Mouse (Mus musculus) adrenal gland, postnatal 25 days (tissue): ENCODE results near the gene Dnah6. TPM values are rescaled to one million over a fixed set of nuclear protein-coding genes. Genes with fewer than 3 reads are reported as not detected.

Experiments
- DNase-seq: peaks from one replicate; pipeline ENCODE4 v3.0.0; 2021; ENCODE audit warnings: mixed read lengths
- total RNA-seq: library from RNA; stranded (reverse); gene quantifications from 2 replicates; pipeline ENCODE4 v1.2.3, GENCODE M21; 2021

Dnah6 gene
- total RNA-seq, 1 experiment from 2014 or later, result 0.03 TPM

DNA sequence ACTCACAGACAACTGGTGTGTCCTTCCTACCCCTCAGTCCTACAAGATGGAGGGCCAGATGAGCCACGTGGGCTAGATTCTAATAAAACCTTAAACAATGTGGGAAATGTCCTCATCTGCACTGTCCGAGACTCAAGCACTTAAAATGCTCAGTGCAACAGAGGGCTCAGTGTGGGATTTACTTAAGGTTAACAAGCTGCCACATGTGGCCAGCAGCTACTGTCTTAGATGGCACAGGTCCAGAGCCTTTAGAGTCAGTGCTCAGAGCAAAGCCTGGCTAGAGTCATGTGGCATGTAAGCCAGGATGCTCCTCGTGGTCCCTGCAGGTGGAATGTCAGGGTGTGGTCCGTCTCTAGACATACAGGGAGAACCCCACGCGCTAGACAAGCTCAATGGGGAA is 194.6 kb downstream of the Dnah6 start:
- DNase-seq, result no peak

- DNase-seq, result no peak
These were observed 201.4 kb downstream of the Dnah6 start for GRCm38 (mm10) chr6:73020061-73020460.

DNA sequence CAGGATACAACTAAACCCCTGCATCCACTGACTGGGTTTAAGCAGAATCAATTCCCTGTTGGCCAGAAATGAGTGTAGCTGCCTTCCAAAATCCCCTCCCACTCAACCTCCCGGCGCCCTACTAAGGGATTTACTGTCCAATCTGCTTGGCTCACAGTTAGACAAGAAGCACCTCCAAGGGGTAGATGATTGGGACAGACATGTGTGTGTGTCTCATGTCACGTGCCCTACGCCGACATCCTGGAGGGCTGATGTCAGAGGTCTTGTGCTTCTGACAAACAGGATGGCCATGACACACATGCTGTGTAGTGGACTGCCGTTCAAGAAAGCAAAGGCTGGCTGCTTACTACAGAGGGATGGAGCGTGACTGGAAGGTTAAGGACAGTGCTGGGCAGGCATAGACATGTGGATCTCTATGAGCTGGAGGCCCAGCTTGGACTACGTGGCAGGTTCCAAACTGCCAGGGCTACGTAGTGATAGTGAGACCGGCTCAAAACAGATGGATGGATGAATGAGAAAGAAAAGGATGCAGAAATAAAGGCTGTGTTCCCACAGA is 202.6 kb downstream of the Dnah6 start:
- no peak for DNase-seq

- DNase-seq, result peak; percentile 12
These were observed 206.9 kb downstream of the Dnah6 start for GRCm38 (mm10) chr6:73014317-73015160.

DNA sequence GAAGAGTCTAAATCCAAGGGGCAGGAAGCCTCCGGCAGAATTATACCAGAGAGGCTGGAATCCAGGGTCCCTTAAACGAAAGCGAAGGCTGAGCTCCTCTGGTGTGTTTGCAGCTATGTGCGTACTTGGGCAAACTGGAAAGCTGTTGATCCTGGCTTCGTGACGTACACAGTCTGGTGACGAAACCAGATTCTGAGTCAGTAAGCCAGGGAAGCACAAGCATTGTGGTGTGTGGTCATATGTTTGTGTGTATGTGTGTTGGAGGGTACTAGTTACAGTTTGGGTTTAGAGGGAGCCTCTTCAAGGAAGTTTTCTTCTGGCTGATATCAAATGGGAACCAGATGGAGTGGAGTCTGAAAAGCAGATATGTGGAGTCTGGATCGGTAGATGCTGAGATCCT is 208.5 kb downstream of the Dnah6 start:
- DNase-seq, result no peak

DNA sequence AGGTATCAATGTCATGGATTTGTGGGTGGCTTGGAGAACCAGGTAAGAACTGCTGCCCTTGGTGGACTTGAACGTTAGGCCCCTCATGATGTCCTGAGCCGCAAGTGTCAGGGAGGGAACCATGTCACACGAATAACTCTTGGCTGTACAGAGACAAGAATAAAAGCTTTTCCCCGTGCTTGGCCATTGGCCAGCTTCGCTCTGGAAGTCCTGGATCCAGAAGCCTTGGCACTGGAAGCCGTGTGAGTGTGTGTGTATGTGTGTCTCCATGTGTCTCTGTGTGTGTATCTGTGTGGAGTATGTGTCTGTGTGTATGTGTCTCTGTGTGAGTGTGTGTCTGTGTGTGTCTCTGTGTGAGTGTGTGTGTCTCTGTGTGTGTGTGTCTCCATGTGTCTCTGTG is 209.6 kb downstream of the Dnah6 start:
- DNase-seq, result peak; percentile 38

- DNase-seq, result peak; percentile 67
These were observed 211.4 kb downstream of the Dnah6 start for GRCm38 (mm10) chr6:73010073-73010472.

GRCm38 (mm10) chr6:73003601-73004000 is 217.8 kb downstream of the Dnah6 start:
- no peak for DNase-seq

GRCm38 (mm10) chr6:73002391-73002790 is 219.1 kb downstream of the Dnah6 start:
- no peak for DNase-seq

GRCm38 (mm10) chr6:72998809-72999208 is 222.6 kb downstream of the Dnah6 start:
- DNase-seq, result no peak

GRCm38 (mm10) chr6:72993688-72994082 is 227.8 kb downstream of the Dnah6 start:
- no peak for DNase-seq

GRCm38 (mm10) chr6:72993054-72993687 is 228.3 kb downstream of the Dnah6 start:
- DNase-seq, result no peak

- DNase-seq, result no peak
These were observed 231.2 kb downstream of the Dnah6 start for GRCm38 (mm10) chr6:72990206-72990605.

DNA sequence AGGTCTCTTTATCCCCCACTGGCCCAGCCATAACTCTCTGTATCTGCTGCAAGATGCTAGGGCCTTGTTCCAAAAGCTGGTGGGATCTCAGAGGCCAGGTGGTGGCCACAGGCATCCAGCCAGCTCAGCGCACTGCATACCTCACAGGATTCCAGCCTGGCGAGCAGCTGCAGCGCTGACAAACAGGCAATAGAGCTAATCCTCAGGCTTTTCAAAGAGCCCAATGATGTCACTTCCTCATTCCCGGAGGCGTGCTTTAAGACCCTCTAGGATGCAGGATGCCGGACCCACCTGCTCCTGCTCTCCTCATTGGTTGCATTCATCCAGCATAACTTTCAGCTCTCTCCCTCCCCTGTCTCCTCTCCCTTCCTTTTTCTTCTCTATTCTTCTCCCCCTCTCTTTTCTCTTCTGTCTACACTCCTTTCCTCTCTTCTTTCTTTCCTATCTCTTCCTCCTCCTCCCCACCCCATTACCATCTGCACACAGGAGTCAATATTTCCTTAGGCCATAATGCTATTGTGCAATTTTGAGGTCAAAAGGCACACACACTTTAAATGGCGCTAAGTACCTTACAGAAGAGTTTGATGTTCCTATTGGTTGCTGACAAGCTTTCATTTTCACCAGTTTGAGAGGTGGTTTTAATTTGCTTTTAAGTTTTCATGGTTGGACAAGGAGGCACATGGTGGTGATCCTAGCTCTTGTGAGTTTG is 232.3 kb downstream of the Dnah6 start:
- DNase-seq, result no peak

DNA sequence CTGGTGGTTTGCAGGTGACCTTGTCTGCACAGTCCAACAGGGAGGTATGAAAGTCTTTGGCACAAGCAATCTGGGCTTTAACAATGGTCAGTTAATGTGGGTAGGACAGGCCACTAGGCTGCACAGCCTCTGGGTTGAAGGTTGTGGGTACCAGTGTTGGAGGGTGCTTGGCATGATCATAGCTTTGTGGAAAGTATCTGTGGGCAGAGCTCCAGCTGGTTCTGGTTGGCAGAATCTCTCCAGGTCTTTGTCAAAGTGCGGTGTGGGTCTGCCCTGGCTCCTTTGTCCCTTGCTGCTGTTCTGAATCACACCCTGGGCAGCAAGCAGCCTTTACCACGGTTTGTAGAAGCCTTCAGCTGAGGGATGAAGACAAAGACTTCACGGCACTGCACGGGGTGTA is 238.9 kb downstream of the Dnah6 start:
- no peak for DNase-seq

- DNase-seq, result no peak
These were observed 239.6 kb downstream of the Dnah6 start for GRCm38 (mm10) chr6:72981851-72982250.

GRCm38 (mm10) chr6:72981124-72981651 is 240.3 kb downstream of the Dnah6 start:
- DNase-seq, result peak; percentile 27

DNA sequence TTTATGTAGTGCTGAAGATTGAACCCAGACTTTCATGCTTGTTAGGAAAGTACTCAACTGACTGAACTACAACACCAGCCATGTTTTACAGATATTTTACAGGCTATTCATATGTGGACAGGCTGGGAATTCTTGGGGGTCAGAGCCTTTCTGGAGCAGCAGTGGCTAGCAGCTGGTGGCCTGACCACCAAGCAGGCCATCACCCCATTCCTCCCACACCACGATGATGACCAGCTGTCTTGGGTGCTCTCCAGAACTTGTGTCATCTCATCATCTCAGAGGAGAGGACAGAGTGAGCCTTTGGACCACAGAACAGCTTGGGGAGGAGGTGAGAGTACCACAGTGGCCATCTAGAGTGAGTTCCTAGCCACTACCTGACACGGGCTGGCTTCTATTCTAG is 244.6 kb downstream of the Dnah6 start:
- no peak for DNase-seq

DNA sequence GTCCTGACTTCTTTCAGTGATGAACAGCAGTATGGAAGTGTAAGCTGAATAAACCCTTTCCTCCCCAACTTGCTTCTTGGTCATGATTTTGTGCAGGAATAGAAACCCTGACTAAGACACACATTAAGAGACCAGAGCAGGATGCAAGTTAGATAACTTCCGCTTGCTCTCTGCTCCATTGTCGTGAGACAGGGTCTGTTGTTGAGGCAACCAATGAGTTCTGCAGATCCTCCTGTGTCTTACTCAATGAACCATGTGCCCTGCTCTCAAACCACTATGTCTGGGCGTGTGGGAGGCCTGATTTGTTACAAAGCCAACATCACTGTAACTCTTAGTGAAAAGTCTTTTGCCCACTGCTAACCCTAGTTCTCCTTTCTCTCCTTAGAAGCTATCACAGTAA is 250.4 kb downstream of the Dnah6 start:
- DNase-seq, result no peak

DNA sequence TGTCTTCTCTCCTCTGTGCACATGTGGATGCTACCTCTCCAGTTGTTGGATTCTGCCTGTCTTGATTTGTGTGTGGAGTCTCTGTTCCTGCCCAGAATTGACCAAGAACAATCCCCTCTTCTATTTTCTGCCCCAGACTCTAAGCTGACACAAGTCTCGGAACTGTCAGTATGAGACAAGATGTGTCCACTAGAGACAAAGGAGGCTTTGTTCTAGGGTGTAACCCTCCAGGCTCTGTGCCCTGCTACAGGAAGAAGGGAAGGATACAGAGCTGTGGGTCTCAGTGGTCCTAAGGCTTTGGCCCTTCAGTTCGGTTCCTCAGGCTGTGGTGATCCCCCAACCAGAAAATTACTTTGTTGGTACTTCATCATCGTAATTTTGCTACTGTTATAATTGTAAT is 251.7 kb downstream of the Dnah6 start:
- DNase-seq, result no peak
